ENCODE assay signal across 25 mouse cellular contexts in genomic region chr2:166386817-166387216, GRCm38 (mm10).
DNase-seq lines count a peak whose midpoint lies in the region; ATAC-seq lines count a peak whose summit lies in the region.
"Had no signal": no experiment of that assay in that cellular context is flagged by ENCODE, and none has a peak within 500 bp of the region (broad histone marks: within the 10 kb centered on the region; RNA-seq: fewer than 3 reads in every experiment).

No protein-coding gene starts in this region.

- no peak overlapping the region for H3K4me3 ChIP-seq in hindbrain, embryonic 11.5 days (ENCODE audit: low read depth, low read length)
- H3K4me3 ChIP-seq in hindbrain, embryonic 16.5 days (ENCODE audit: low read length): no peak overlapping the region
- no peak overlapping the region for H3K4me3 ChIP-seq in midbrain, embryonic 10.5 days
- no peak overlapping the region for H3K4me3 ChIP-seq in midbrain, embryonic 11.5 days (ENCODE audit: low read depth, low read length)
- no peak overlapping the region for H3K4me3 ChIP-seq in limb, embryonic 10.5 days
- H3K4me3 ChIP-seq: left cerebral cortex, adult 2 months; limb, embryonic 15.5 days; midbrain, embryonic 15.5 days; neural tube, embryonic 12.5 days had no signal

- WGBS in hindbrain, embryonic 11.5 days: 67% methylated on average over 5 of the region's 5 CpGs
- 57% methylated on average over 5 of the region's 5 CpGs for WGBS in hindbrain, embryonic 16.5 days
- WGBS in midbrain, embryonic 10.5 days: 74% methylated on average over 5 of the region's 5 CpGs
- WGBS in midbrain, embryonic 11.5 days: 80% methylated on average over 5 of the region's 5 CpGs
- 71% methylated on average over 5 of the region's 5 CpGs for WGBS in limb, embryonic 10.5 days

- no peak overlapping the region for H3K4me2 ChIP-seq in hindbrain, embryonic 11.5 days (replicated peaks; ENCODE audit: low read depth, low read length)
- no peak overlapping the region for H3K4me2 ChIP-seq in hindbrain, embryonic 16.5 days (ENCODE audit: low read length)
- no peak overlapping the region for H3K4me2 ChIP-seq in midbrain, embryonic 11.5 days
- H3K4me2 ChIP-seq: limb, embryonic 15.5 days; midbrain, embryonic 15.5 days; neural tube, embryonic 12.5 days had no signal

- no peaks in the 10 kb centered on the region for H3K27me3 ChIP-seq in hindbrain, embryonic 11.5 days (ENCODE audit: control insufficient read depth, insufficient read depth, low read length)
- H3K27me3 ChIP-seq in hindbrain, embryonic 16.5 days (replicated peaks; ENCODE audit: control insufficient read depth, insufficient read depth, low read length): peaks cover under 1% of the 10 kb centered on the region
- H3K27me3 ChIP-seq in midbrain, embryonic 10.5 days (ENCODE audit: low read depth, poor library complexity, severe bottlenecking): peaks cover 12% of the 10 kb centered on the region
- H3K27me3 ChIP-seq in midbrain, embryonic 11.5 days (ENCODE audit: control insufficient read depth, insufficient read depth, low read length): no peaks in the 10 kb centered on the region
- H3K27me3 ChIP-seq in limb, embryonic 10.5 days (ENCODE audit: low read depth, poor library complexity, severe bottlenecking): no peaks in the 10 kb centered on the region
- H3K27me3 ChIP-seq: midbrain, embryonic 15.5 days; neural tube, embryonic 12.5 days had no signal

- no peaks in the 10 kb centered on the region for H3K9me3 ChIP-seq in hindbrain, embryonic 11.5 days (ENCODE audit: control insufficient read depth, low read length)
- no peaks in the 10 kb centered on the region for H3K9me3 ChIP-seq in hindbrain, embryonic 16.5 days (ENCODE audit: control insufficient read depth, low read length)
- H3K9me3 ChIP-seq in midbrain, embryonic 10.5 days (replicated peaks): no peaks in the 10 kb centered on the region
- H3K9me3 ChIP-seq in midbrain, embryonic 11.5 days (ENCODE audit: control insufficient read depth, low read length): no peaks in the 10 kb centered on the region
- H3K9me3 ChIP-seq in limb, embryonic 10.5 days (replicated peaks): no peaks in the 10 kb centered on the region
- H3K9me3 ChIP-seq: limb, embryonic 15.5 days; midbrain, embryonic 15.5 days; neural tube, embryonic 12.5 days had no signal

- DNase-seq in hindbrain, embryonic 11.5 days (ENCODE audit: low spot score): no peak
- no peak for DNase-seq in midbrain, embryonic 10.5 days (ENCODE audit: low spot score)
- no peak for DNase-seq in midbrain, embryonic 11.5 days (ENCODE audit: low spot score, missing footprints)
- DNase-seq in limb, embryonic 10.5 days (ENCODE audit: low spot score): no peak
- peak; percentile 91 for DNase-seq in retina, postnatal 1 day
- DNase-seq in adrenal gland, postnatal 4 days (ENCODE audit: low spot score in 2 of 2): no peak
- DNase-seq: adrenal gland, postnatal 25 days; B cell, adult 2 months; cerebellum, adult 2 months; cerebellum, postnatal 25 days; gastrocnemius, postnatal 14 days; heart, postnatal 14 days; kidney, adult 11 months; kidney, postnatal 14 days; lung, adult 2 months; lung, postnatal 10 days; right cerebral cortex, postnatal 14 days; thymus, postnatal 4 days had no signal

- ATAC-seq in hindbrain, embryonic 11.5 days (ENCODE audit: low FRiP score): peak; percentile 32; the same call in 1 of the 2 replicates
- ATAC-seq in hindbrain, embryonic 16.5 days: no peak
- no peak for ATAC-seq in midbrain, embryonic 11.5 days (ENCODE audit: low FRiP score)
- ATAC-seq: midbrain, embryonic 15.5 days had no signal

- peaks cover 19% of the 10 kb centered on the region for H3K4me1 ChIP-seq in hindbrain, embryonic 11.5 days (replicated peaks; ENCODE audit: control insufficient read depth, insufficient read depth, low read length)
- H3K4me1 ChIP-seq in hindbrain, embryonic 16.5 days (ENCODE audit: control insufficient read depth, insufficient read depth, low read depth, low read length): peaks cover 18% of the 10 kb centered on the region
- H3K4me1 ChIP-seq in midbrain, embryonic 10.5 days: peaks cover 88% of the 10 kb centered on the region
- peaks cover 31% of the 10 kb centered on the region for H3K4me1 ChIP-seq in midbrain, embryonic 11.5 days (ENCODE audit: control insufficient read depth, insufficient read depth, low read length)
- peaks cover 74% of the 10 kb centered on the region for H3K4me1 ChIP-seq in limb, embryonic 10.5 days

- no peaks in the 10 kb centered on the region for H3K36me3 ChIP-seq in hindbrain, embryonic 11.5 days (ENCODE audit: control insufficient read depth, insufficient read depth, low read length)
- no peaks in the 10 kb centered on the region for H3K36me3 ChIP-seq in hindbrain, embryonic 16.5 days (ENCODE audit: control insufficient read depth, insufficient read depth, low read length)
- no peaks in the 10 kb centered on the region for H3K36me3 ChIP-seq in midbrain, embryonic 10.5 days
- no peaks in the 10 kb centered on the region for H3K36me3 ChIP-seq in midbrain, embryonic 11.5 days (ENCODE audit: control insufficient read depth, insufficient read depth, low read length)
- H3K36me3 ChIP-seq in limb, embryonic 10.5 days: no peaks in the 10 kb centered on the region
- H3K36me3 ChIP-seq: limb, embryonic 15.5 days; midbrain, embryonic 15.5 days; neural tube, embryonic 12.5 days had no signal

- H3K27ac ChIP-seq in hindbrain, embryonic 11.5 days (ENCODE audit: low read depth, low read length): no peak overlapping the region; the same call in 1 of the 2 replicates
- H3K27ac ChIP-seq in hindbrain, embryonic 16.5 days (ENCODE audit: low read depth, low read length): no peak overlapping the region
- H3K27ac ChIP-seq in midbrain, embryonic 10.5 days (replicated peaks): peak overlapping the region; percentile 65
- no peak overlapping the region for H3K27ac ChIP-seq in midbrain, embryonic 11.5 days (ENCODE audit: low read depth, low read length)
- H3K27ac ChIP-seq in limb, embryonic 10.5 days: peak overlapping the region; percentile 51; the same call in 1 of the 2 replicates
- H3K27ac ChIP-seq: left cerebral cortex, adult 2 months; limb, embryonic 15.5 days; liver, embryonic 14.5 days; macrophage; midbrain, embryonic 15.5 days; neural tube, embryonic 12.5 days had no signal

- no peak overlapping the region for H3K9ac ChIP-seq in hindbrain, embryonic 11.5 days (ENCODE audit: low read depth, low read length)
- no peak overlapping the region for H3K9ac ChIP-seq in hindbrain, embryonic 16.5 days (ENCODE audit: low read depth, low read length)
- H3K9ac ChIP-seq in midbrain, embryonic 11.5 days (ENCODE audit: low read length): no peak overlapping the region
- H3K9ac ChIP-seq: limb, embryonic 15.5 days; liver, embryonic 14.5 days; midbrain, embryonic 15.5 days; neural tube, embryonic 12.5 days had no signal

Comparison
In these comparisons a context has a peak if more than half of its experiments do, and no peak if none do; other contexts are left out.
1. H3K27ac ChIP-seq: peak in midbrain, embryonic 10.5 days (single experiment) and limb, embryonic 10.5 days (single experiment); none in hindbrain, embryonic 11.5 days (single experiment), hindbrain, embryonic 16.5 days (single experiment) and midbrain, embryonic 11.5 days (single experiment).